Mouse (Mus musculus) mouse embryonic stem cell (cell line): ENCODE measurements around the gene Unc13c.

Experiments used
- in situ Hi-C, 2 experiments: fragments of 300-500 bp; cut with MboI; formaldehyde crosslinking; loops; 1 replicate in 1 of 2; 3 replicates in 1 of 2; pipeline ENCODE4 v1.14.3; 2019 to 2020; ENCODE audit warnings: low sequenced_read_pairs in 2 of 2, low pct_unique_long_range_greater_than_20kb in 1 of 2, mixed read lengths in 1 of 2; ENCODE audit not compliant: unreplicated experiment in 1 of 2

Unc13c gene

GRCm38 (mm10) chr9:73896210-73896609, 72.6 kb downstream of the Unc13c start:
- in situ Hi-C loops: no loop called here

DNA sequence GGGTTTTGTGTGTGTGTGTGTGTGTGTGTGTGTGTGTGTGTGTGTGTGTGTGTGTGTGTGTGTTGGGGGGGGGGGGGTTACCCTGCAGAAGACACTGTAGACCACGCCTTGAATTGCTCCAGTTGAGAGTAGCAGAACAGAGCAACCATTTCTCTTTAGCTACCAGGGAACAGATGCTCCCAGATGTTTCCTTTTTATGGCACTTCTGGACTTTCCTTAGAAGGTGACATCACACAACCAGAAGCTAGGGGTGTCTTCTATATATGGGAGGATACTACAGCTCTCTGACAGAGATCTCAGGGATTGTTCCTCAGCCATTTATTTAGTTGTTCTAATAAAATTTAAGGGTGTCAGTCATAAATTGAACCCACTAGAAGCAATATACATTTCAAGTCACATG, 85.2 kb downstream of the Unc13c start:
- in situ Hi-C loops: no loop called here

- in situ Hi-C loops: no loop called here
Measured at GRCm38 (mm10) chr9:73883143-73883542, 85.6 kb downstream of the Unc13c start.

DNA sequence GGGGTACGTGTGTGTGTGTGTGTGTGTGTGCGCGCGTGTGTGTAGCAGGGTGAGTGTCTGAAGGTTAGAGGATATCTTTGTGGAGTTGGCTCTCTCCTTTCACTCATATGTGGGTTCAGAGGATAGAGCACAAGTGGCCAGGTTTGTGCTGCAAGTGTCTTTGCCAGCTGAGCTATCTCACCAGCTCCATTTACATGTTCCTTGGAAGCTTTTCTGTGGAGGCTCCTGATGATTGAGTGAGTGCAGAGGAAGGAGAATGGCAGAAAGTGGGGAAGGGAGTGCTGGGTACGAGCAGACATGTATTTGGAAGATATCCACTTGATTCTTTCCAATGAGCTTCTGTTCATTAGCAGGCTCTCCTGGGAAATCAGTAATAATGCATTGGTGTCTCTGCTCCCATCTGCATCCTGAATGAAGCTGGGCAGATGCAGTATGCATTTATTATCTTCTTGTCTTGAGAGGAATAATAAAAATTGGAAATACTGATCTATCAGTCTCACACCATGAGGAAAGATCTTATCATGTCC, 86.3 kb downstream of the Unc13c start:
- in situ Hi-C loops: no loop called here

DNA sequence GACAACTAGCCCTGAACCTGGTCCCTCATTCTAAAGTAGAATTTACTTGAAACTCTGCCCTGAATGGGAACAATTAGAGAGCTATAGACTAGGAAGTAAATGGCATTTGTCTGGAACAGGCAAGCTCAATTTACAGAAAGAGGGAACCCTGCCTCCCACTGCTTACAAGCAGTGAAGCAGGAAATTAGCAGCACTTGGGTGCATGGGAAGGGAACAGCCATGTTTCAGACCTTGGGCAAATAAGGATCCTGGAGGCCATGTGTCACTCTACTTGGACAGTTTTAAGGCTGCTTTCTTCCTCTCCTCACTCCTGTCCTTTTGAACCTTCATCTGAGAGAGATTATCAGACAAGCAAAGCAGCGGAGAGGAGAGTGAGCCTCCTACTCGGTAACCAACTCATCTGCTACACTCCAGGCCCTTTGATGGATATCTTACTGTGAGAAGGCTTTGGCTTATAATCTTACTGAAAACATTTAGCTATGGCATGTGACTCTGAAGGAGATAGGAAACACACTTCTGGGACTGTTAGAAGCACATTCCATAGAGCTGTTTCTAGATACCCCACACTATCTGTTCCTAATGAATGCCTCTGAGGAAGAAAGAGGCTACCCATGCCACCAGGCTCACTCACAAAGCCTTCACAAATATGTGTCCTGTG, 101.2 kb downstream of the Unc13c start:
- in situ Hi-C loops: no loop called here

DNA sequence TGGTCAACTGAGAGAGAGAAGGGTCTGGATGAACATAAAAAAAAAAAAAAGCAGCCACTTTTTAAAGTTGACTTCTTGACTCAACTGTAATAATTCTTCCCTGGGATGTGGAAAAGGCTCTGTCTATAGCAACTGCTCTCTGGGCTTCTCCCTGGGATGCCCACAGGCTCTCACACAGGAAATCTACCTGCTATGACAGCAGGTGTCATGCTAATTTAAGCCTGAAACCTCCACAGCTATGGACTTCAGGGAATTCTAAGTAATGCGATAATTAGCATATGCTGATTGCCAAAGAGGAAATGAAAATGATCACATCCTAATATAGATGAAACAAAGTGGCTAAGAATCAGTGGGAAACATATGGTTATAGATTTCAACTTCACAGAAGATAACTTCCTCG, 102.1 kb downstream of the Unc13c start:
- in situ Hi-C loops: no loop called here

DNA sequence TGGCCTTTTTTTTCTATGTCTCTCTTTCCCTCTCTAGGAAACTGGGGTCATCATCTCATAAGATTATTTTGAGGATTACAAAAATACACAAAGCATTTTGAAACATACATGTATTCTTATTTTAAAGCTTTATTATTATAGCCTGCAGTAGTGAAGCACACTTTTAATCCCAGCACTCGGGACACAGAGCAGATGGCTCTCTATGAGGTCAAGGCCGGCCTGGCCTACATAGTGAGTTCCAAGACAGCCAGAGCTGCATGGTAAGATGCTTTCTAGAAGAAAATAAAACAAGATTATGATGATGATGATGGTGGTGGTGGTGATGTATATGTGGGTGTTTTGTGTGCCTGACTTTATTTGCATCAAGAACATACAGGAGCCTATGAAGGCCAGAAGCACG, 109.3 kb downstream of the Unc13c start:
- in situ Hi-C loops: no loop called here

GRCm38 (mm10) chr9:73854281-73854680, 114.5 kb downstream of the Unc13c start:
- in situ Hi-C loops: no loop called here

GRCm38 (mm10) chr9:73806681-73807080, 162.1 kb downstream of the Unc13c start:
- in situ Hi-C loops: no loop called here

GRCm38 (mm10) chr9:73774616-73775015, 194.2 kb downstream of the Unc13c start:
- in situ Hi-C loops: no loop called here

DNA sequence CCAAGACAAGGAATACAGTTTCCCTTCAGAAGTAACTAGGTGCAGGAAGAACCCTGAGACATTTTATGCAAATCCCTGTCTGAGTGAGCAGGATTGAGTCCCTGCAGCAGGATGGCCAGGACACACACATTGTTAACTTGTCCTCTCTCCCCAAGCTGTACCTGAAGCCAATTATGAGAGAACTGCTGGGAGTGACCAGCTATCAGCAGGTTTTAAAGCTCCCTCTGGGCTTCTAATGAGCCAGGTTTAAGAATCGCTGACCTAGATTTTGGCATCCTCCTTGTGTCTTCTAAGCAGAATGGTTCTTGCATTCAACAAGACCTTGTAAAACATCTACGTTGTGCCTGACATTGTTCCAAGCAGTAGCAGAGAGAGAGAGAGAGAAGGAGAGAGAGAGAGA, 213.6 kb downstream of the Unc13c start:
- in situ Hi-C loops: no loop called here

DNA sequence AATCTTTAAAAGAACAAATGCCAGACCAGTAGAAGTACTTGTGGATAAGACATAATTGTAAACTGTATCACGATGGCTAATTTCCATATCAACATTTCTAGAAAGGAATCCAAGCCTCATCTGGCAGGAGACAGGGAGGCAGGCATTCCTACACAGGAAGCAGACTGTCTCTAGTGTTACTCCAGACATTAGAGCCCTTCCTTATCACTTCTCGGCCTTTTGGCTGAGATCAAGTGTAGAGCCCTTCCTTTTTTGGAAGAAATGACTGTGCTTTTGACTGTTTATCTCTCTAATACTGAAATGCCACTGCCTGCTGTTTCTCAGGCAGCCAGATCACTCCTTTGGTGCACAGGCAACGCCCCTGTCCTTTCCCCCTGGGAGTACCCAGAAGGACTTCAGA, 215.3 kb downstream of the Unc13c start:
- in situ Hi-C loops: no loop called here

GRCm38 (mm10) chr9:73751344-73751743, 217.4 kb downstream of the Unc13c start:
- in situ Hi-C loops: no loop called here

GRCm38 (mm10) chr9:73734446-73734845, 234.3 kb downstream of the Unc13c start:
- in situ Hi-C loops: no loop called here

DNA sequence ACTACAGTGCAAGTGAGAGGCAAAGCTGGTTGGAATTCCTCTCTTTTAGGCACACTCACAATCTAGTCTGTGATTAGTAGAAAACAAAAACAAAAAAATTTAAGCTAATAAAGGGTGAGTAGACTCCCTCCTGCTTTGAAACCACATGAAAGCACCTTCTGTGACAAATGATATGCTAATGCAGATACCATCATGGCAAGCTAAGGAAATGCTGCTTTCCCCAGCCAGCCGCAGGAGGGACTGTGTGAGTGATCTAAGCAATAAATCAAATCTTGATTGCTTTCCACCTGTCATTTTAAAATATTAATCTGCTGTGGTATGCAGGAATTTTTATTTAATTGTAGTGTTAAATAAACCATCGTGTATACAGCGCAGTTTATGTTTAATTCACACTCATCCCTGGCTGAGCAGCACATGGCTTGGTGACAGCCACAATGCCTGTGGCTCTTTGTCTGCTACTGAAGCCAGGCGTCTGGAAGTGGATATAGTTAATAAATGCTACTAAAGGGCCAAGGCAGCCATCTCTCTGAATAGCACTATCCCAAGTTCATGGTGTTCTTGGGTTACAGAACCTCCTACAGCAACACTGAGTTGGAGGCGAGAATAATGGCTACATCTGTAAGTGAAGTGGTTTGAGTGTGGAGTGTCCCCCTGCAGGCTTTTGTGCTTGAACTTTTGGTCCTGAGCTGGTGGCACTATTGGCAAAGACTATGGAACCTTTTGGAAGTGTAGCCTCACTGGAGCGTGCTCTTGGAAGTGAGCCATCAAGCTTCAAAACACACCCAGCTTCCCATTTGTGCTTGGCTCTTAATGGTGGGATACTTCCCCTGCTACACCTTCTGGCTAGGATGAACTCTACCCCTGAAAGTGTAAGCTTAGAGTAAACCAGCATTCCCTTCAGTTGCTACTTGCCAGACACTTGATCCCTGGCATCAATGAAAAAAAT, 242.8 kb downstream of the Unc13c start:
- in situ Hi-C loops: no loop called here

DNA sequence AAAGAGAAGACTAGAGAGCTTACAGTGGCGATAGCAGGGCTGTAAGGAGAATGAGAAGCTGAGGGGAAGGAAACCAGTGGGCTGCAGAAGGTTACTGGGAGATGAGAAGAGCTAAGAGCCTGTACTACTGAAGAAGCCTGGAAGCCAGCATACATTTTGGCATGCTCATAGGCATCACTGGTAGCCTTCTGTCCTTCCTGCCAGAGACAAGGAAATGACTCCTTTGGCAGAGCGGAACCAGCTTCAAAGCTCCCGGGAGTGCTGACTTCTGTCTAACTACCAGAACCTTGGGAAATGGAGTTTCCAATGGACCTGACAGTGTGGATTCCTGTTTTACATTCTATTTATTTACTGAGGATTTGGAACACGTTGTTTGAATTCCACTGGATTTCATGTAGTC, 244.0 kb downstream of the Unc13c start:
- in situ Hi-C loops: no loop called here

DNA sequence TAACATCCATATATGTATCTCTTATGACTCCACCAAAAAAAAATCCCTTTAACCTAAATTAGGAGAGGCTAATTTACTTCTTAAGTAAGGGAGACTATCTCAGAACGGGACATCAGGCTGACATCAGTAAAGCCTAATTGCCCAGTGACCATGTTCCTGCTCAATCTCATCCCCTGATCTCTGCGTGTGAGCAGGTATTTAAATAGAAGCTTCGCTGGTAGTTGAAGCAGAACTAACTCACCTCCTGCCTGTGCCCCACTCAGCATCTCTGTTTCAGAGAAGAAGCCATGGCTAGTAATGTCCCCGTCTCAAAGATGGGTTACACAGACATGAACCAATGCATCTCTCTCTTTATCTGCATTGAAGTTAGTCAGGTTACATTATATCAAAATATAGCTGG, 255.3 kb downstream of the Unc13c start:
- in situ Hi-C loops: no loop called here

DNA sequence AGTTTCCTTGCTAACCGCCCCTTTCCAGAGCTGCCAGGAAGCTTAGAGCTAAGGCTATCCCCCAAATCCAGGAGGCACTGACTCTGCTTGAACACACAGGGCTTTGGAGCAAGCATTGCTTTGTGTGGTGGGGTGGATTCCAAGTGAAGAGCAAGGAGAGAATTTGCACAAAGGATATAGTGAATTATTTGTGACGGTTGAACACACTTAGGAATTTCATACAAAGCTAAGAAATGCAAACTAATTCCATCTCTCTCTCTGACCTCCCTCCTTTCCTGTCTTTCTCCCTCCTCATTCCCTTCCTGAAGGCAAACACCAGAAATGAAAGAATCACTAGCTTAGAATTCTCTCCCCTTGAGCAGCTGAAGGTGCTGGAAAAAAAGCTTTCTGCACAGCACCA, 271.7 kb downstream of the Unc13c start:
- in situ Hi-C loops: no loop called here

GRCm38 (mm10) chr9:73681580-73681979, 287.2 kb downstream of the Unc13c start:
- in situ Hi-C loops: no loop called here
